Mouse (Mus musculus) kidney, adult 9 months (tissue): ENCODE data around the gene Samd15.

Experiments used
- DNase-seq: peaks from one replicate; pipeline ENCODE4 v3.0.0; 2022

Gene Samd15

GRCm38 (mm10) chr12:87236882-87237483, 37.5 kb downstream of the Samd15 start:
- DNase-seq: no peak

- no peak for DNase-seq
These were observed 39.1 kb downstream of the Samd15 start, which contains the start of gene Noxred1 for GRCm38 (mm10) chr12:87238632-87239031. TSS of gene Noxred1 (minus strand) at chr12:87238732.

- DNase-seq: no peak
These were observed 50.6 kb downstream of the Samd15 start for GRCm38 (mm10) chr12:87250161-87250560.

- no peak for DNase-seq
These were observed 54.4 kb downstream of the Samd15 start for GRCm38 (mm10) chr12:87253878-87254277.

GRCm38 (mm10) chr12:87256629-87257028, 57.1 kb downstream of the Samd15 start:
- no peak for DNase-seq

GRCm38 (mm10) chr12:87260562-87260961, 61.0 kb downstream of the Samd15 start:
- no peak for DNase-seq
